Mouse (Mus musculus) cerebellum, adult 2 months (tissue): ENCODE measurements at regions not wholly inside any gene's neighbourhood (a gene's known extent, or its start where the extent isn't known, plus 50 kb on each side); places are given as distances from the start of the nearest gene placed in this dataset.

ENCODE experiments used
- DNase-seq, 2 experiments: peaks; one replicate each; pipeline ENCODE4 v3.0.0; 2021
- H3K27ac ChIP-seq: fragments of 200-500 bp; 2 replicates; pipeline ENCODE4 v1.5.1; 2012; ENCODE audit warnings: low read length, control low read depth, inconsistent platforms; ENCODE audit not compliant: insufficient read depth
- H3K27me3 ChIP-seq: fragments of 200-500 bp; 2 replicates; pipeline ENCODE4 v1.6.1; 2012; ENCODE audit warnings: inconsistent platforms, mild to moderate bottlenecking, low read length, moderate library complexity; ENCODE audit not compliant: control insufficient read depth, insufficient read depth
- H3K4me1 ChIP-seq: fragments of 200-500 bp; 2 replicates; pipeline ENCODE4 v1.6.1; 2011; ENCODE audit warnings: low read length; ENCODE audit not compliant: control insufficient read depth, insufficient read depth
- H3K4me3 ChIP-seq: fragments of 200-500 bp; replicated peaks from 2 replicates; pipeline ENCODE3; 2011; ENCODE audit warnings: mild to moderate bottlenecking, low read depth, low read length, control low read depth; ENCODE audit not compliant: insufficient read depth
- CTCF ChIP-seq: fragments of 200-500 bp; IDR thresholded peaks from 2 replicates; pipeline ENCODE4 v1.5.1; 2011; ENCODE audit warnings: low read depth, mild to moderate bottlenecking, control low read depth, low read length, moderate library complexity, borderline replicate concordance; ENCODE audit not compliant: insufficient read depth
- POLR2A ChIP-seq: fragments of 200-500 bp; IDR thresholded peaks from 2 replicates; pipeline ENCODE4 v1.6.1; 2011; ENCODE audit warnings: low read length, control low read depth, borderline replicate concordance; ENCODE audit not compliant: insufficient read depth
- WGBS: fragments of 180-500 bp; shearing (Covaris S2); methylation state at CpG from one replicate; pipeline ENCODE4 v1.1.7; 2018; 5-methylcytosine and 5-hydroxymethylcytosine counted together

DNA sequence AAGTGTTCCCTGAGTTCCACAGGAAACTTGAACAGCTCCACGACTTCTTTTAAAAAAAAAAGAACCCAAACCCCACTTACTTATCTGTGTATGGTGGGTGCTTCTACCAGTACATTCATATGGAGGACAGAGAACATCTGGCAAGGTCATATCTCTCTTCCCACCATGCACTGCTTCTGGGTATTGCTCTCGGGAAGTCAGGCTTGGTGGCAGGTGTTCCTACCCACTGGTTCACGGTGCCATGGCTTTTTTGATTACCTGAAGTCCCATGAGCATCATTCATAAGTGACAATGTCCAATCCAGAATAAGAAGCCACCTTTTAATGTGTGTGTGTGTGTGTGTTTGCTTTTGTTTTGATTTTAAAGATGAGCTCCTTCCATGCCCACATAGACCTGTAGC is 73.8 kb upstream of the Cd28 start:
- no peak overlapping the region for H3K27ac ChIP-seq
- WGBS, result 62% methylated on average over 3 of the region's 3 CpGs
- TF ChIP-seq CTCF (no peak), POLR2A (no peak)
- DNase-seq, result no peak
- no peaks in the 10 kb centered on the region for H3K4me1 ChIP-seq
- H3K27me3 ChIP-seq, result no peaks in the 10 kb centered on the region
- no peak overlapping the region for H3K4me3 ChIP-seq

DNA sequence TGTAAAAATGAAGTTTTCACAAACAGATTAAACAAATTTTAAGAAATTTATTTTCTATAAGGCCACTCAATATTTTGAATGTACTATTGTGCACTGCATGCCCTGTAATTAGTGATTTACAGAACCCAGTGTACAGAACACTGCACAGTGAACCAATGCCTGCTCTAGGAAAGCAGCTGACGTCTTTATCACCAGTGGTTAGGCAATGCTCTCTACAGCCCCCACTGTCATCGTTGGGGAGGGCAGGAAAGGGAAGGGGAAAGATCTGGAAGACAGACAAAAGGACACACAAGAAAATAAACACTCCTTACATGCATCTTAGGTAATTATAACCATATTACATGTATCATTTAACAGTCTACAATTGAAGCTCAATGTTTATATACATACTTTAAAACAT is 74.4 kb upstream of the Cd28 start:
- H3K4me1 ChIP-seq, result no peaks in the 10 kb centered on the region
- DNase-seq, result no peak
- no peak overlapping the region for H3K27ac ChIP-seq
- H3K4me3 ChIP-seq, result no peak overlapping the region
- TF ChIP-seq POLR2A (no peak), CTCF (no peak)
- H3K27me3 ChIP-seq, result no peaks in the 10 kb centered on the region
- 41% methylated on average over 2 of the region's 2 CpGs for WGBS

DNA sequence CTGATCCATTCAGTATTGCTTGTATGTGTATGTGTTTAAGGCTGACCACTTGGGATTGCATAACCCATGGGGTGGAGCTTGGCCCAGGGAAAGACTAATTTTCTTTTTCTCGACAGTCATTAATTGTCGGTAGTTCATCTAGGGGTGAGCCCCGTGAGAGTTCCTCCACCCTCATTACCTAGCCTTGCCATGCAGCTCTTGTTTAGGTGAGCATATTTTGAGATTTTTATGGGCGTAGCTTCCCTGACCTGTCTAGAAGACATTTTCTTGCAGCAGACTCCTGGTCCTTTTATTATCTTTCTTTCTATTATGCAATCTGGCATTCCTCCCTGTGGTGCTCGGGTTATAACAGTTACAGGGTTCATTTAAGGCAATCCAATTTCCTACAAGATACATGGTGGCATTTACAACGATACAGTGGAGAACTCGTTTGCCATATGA is 74.4 kb upstream of the Raph1 start:
- WGBS, result 66% methylated on average over 7 of the region's 7 CpGs
- H3K27ac ChIP-seq, result no peak overlapping the region
- H3K27me3 ChIP-seq, result no peaks in the 10 kb centered on the region
- TF ChIP-seq CTCF, result no peak
- TF ChIP-seq POLR2A, result no peak
- H3K4me3 ChIP-seq, result no peak overlapping the region
- no peak for DNase-seq
- no peaks in the 10 kb centered on the region for H3K4me1 ChIP-seq

DNA sequence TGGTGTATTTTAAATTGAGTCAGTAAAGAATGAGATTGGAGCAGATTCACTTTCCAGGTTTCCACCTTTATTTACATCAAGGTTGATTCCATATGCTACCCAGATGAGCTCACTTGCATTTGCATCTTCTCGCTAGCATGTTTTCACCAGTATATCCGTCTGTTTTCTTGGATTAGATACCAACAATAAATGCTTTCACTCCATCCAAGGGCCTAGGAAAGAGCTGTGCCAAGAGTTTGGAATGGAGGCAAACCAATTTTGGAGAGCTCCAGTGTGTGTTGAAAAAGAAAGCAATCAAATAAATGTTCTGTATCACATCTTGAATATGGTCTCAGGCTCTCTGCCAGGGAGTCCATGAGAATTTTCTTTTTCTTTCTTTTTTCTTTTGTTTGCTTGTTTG is 72.6 kb upstream of the Raph1 start:
- 44% methylated on average over 2 of the region's 2 CpGs for WGBS
- Histone ChIP-seq H3K4me1 (no peaks in the 10 kb centered on the region), H3K27ac (no peak overlapping the region), H3K27me3 (no peaks in the 10 kb centered on the region), H3K4me3 (no peak overlapping the region)
- DNase-seq, result no peak
- no peak for TF ChIP-seq POLR2A

DNA sequence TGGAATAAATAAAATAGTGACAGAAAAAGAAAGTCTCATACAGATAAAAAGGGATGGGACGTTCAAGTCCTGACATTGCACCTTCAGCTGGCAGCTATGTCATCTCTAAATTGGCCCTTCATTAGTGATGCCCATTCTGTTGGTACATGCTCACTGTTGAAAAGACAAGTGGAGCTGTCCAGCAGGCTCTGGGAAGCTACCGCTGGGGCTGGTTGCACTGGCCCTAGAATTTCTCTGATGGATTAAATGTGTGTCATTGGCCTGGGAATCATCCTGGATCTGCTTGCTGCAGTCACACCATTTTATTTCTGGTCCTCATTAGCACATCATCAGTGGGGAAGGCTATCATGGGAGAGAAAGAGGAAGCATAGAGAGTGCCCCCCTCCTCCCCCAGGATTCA is 72.2 kb upstream of the Raph1 start:
- TF ChIP-seq POLR2A (no peak), CTCF (no peak)
- WGBS, result 71% methylated on average over 2 of the region's 2 CpGs
- DNase-seq, result no peak
- Histone ChIP-seq H3K4me3 (no peak overlapping the region), H3K4me1 (no peaks in the 10 kb centered on the region), H3K27ac (no peak overlapping the region), H3K27me3 (no peaks in the 10 kb centered on the region)

DNA sequence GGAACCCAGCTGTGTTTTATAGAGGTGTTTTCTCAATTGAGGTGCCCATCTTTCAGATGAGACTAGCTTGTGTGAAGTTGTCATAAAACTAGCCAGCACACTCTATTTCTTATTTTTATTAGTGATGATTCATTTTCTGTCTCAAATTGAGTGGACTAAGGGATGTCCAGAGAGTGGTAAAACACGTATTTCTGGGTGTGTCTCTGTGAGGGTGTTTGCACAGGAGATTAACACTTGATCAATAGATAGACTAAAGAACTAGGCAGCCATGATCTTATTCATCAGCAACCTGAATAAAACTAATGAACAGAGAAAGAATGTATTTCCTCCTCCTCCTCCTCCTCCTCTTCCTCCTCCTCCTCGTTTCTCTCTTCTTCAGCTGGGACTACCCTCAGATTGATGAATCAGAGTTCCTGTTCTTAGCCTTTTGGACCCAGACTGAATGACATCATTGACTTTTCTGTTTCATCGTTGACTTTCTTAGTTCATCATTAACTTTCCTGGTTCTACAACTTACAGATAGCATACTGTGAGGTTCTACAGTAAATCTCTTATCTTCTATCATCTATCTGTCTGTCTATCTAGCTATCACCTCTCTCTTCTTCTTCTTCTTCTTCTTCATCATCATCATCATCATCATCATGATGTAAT is 70.0 kb upstream of the Raph1 start:
- TF ChIP-seq POLR2A (no peak), CTCF (no peak)
- no peak overlapping the region for H3K27ac ChIP-seq
- H3K4me3 ChIP-seq, result no peak overlapping the region
- no peaks in the 10 kb centered on the region for H3K27me3 ChIP-seq
- no peak for DNase-seq
- H3K4me1 ChIP-seq, result no peaks in the 10 kb centered on the region
- WGBS, result 83% methylated on average over 3 of the region's 3 CpGs

DNA sequence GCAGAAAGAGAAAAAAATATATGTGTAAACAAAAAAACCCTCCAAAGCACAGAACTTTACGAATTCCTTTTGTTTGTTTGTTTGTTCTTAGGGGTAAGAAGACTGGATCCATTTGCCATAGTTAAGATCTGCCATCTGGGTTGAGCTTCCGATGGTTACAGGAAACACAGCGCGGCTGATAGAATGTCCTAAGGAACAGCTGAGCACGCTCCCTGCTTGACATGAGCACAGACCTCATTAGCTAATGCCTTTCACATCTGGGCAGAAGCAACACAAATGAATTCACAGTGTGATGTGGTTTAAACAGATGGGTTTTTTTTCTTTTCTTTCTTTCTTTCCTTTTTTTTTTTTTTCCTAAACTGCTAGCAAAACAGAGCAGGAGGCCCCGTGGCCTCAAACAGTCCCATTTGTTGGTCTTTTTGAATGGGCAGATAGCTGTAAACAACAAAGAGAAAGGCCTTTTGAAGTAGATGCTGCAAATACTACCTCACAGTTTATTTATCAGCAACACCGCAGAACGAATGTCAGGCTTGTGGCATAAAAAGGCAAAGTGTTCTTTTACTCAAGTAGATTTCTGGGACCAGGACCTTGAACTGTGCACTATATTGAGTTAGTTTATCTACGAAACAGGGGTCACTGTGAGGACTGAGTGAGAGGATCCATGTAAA is 61.0 kb upstream of the Raph1 start:
- no peak overlapping the region for H3K27ac ChIP-seq
- no peaks in the 10 kb centered on the region for H3K27me3 ChIP-seq
- WGBS, result 75% methylated on average over 9 of the region's 9 CpGs
- H3K4me3 ChIP-seq, result no peak overlapping the region
- no peaks in the 10 kb centered on the region for H3K4me1 ChIP-seq
- TF ChIP-seq CTCF (no peak), POLR2A (no peak)
- DNase-seq, result no peak

DNA sequence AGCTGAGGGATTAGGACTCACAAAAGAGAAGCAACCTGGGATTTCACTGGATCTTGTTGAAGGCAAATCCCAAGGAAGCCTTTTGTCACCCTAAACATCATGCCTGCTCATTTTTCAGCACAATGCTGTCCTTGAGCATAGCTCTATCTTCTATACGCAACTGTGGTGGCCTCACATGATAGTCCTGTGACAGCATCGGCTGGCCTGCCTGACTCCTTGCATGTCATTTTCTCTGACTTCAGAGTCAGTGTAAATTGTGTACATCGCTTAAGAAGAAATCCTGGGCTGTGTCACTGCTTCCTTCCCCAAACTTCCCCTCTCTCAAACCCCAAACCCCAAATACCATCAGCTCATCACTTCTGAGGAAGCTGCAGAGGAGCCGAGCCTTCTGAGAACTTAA is 60.5 kb upstream of the Raph1 start:
- H3K4me3 ChIP-seq, result no peak overlapping the region
- WGBS, result 75% methylated on average over 4 of the region's 4 CpGs
- DNase-seq, result no peak
- no peak for TF ChIP-seq POLR2A
- no peak for TF ChIP-seq CTCF
- H3K27ac ChIP-seq, result no peak overlapping the region
- no peaks in the 10 kb centered on the region for H3K4me1 ChIP-seq
- H3K27me3 ChIP-seq, result no peaks in the 10 kb centered on the region
